ENCODE assay signal across 20 mouse cellular contexts in genomic region chr2:17549895-17550558, GRCm38 (mm10).
"Had no signal": no experiment of that assay in that cellular context is flagged by ENCODE, and none has a peak within 500 bp of the region (broad histone marks: within the 10 kb centered on the region; RNA-seq: fewer than 3 reads in every experiment).

No protein-coding gene starts in this region.

- H3K27me3 ChIP-seq: intestine, embryonic 15.5 days; limb, embryonic 13.5 days; liver, embryonic 13.5 days; midbrain, embryonic 13.5 days had no signal

- H3K27ac ChIP-seq: intestine, embryonic 15.5 days; layer of hippocampus, adult 2 months; limb, embryonic 10.5 days; limb, embryonic 13.5 days; liver, embryonic 13.5 days; macrophage; midbrain, embryonic 10.5 days; midbrain, embryonic 13.5 days; stomach, postnatal 0 days had no signal

- H3K9ac ChIP-seq: intestine, embryonic 15.5 days; limb, embryonic 13.5 days; liver, embryonic 13.5 days; midbrain, embryonic 13.5 days had no signal

- H3K9me3 ChIP-seq: intestine, embryonic 15.5 days; limb, embryonic 10.5 days; limb, embryonic 13.5 days; liver, embryonic 13.5 days; midbrain, embryonic 10.5 days; midbrain, embryonic 13.5 days had no signal

- H3K4me3 ChIP-seq: intestine, embryonic 15.5 days; layer of hippocampus, adult 2 months; limb, embryonic 10.5 days; limb, embryonic 13.5 days; liver, embryonic 13.5 days; midbrain, embryonic 10.5 days; midbrain, embryonic 13.5 days; myocyte had no signal

- H3K4me1 ChIP-seq: intestine, embryonic 15.5 days; liver, embryonic 13.5 days had no signal

- H3K4me2 ChIP-seq: intestine, embryonic 15.5 days; limb, embryonic 13.5 days; liver, embryonic 13.5 days; midbrain, embryonic 13.5 days had no signal

- DNase-seq: kidney, adult 2 months; kidney, postnatal 25 days; layer of hippocampus, adult 9-11 months; liver; liver, embryonic 13.5 days; lung, adult 2 months; right cerebral cortex, postnatal 4 days; thymus, adult 2 months; thymus, postnatal 14 days; thymus, postnatal 4 days had no signal

- H3K36me3 ChIP-seq: intestine, embryonic 15.5 days; limb, embryonic 10.5 days; limb, embryonic 13.5 days; liver, embryonic 13.5 days; midbrain, embryonic 10.5 days; midbrain, embryonic 13.5 days had no signal

- ATAC-seq: intestine, embryonic 15.5 days; midbrain, embryonic 13.5 days; midbrain, embryonic 16.5 days had no signal
